Mouse (Mus musculus) MEL (cell line): ENCODE data around the gene Gm20721.

Source experiments
- CTCF ChIP-seq, 3 experiments: IDR thresholded peaks in 2 of 3; conservative IDR thresholded peaks in 1 of 3; 2 replicates each; pipeline ENCODE4 v1.5.1; 2011 to 2012; ENCODE audit warnings: low read length in 3 of 3, low read depth in 2 of 3, mild to moderate bottlenecking in 2 of 3, improper control_type of control experiment in 1 of 3, inconsistent platforms in 1 of 3, mixed read lengths in 1 of 3, moderate library complexity in 1 of 3; ENCODE audit not compliant: control insufficient read depth in 1 of 3, insufficient read depth in 1 of 3, poor library complexity in 1 of 3, severe bottlenecking in 1 of 3
- EP300 ChIP-seq, 2 experiments: IDR thresholded peaks; 2 replicates each; pipeline ENCODE4 v1.6.1; 2011; ENCODE audit warnings: improper control_type of control experiment in 2 of 2, low read length in 2 of 2, low read depth in 1 of 2, mild to moderate bottlenecking in 1 of 2
- ETS1 ChIP-seq: IDR thresholded peaks from 2 replicates; pipeline ENCODE4 v1.6.1; 2012; ENCODE audit warnings: low read depth, mild to moderate bottlenecking, inconsistent platforms, low read length, improper control_type of control experiment, moderate library complexity
- KAT2A ChIP-seq: conservative IDR thresholded peaks from 2 replicates; pipeline ENCODE4 v1.6.1; 2012; ENCODE audit warnings: low read depth, low read length, improper control_type of control experiment, inconsistent platforms
- MXI1 ChIP-seq: IDR thresholded peaks from 2 replicates; pipeline ENCODE4 v1.6.1; 2011; ENCODE audit warnings: mild to moderate bottlenecking, low read depth, low read length, improper control_type of control experiment
- MYC ChIP-seq: IDR thresholded peaks from 2 replicates; pipeline ENCODE4 v1.6.1; 2011; ENCODE audit warnings: low read depth, mild to moderate bottlenecking, low read length, improper control_type of control experiment, moderate library complexity
- POLR2A ChIP-seq, 2 experiments: IDR thresholded peaks; 2 replicates each; pipeline ENCODE4 v1.6.1; 2011 to 2012; ENCODE audit warnings: low read length in 2 of 2, mild to moderate bottlenecking in 2 of 2, control low read depth in 1 of 2, improper control_type of control experiment in 1 of 2, low read depth in 1 of 2, moderate library complexity in 1 of 2; ENCODE audit not compliant: control insufficient read depth in 1 of 2, insufficient read depth in 1 of 2, poor library complexity in 1 of 2
- POLR2AphosphoS2 ChIP-seq: IDR thresholded peaks from 2 replicates; pipeline ENCODE4 v1.6.1; 2011; ENCODE audit warnings: low read length, improper control_type of control experiment
- POLR2AphosphoS5 ChIP-seq: IDR thresholded peaks from 2 replicates; pipeline ENCODE4 v1.6.1; 2012; ENCODE audit warnings: low read depth, borderline replicate concordance, mild to moderate bottlenecking, inconsistent platforms, low read length, moderate library complexity, mixed read lengths
- RAD21 ChIP-seq: IDR thresholded peaks from 2 replicates; pipeline ENCODE4 v1.6.1; 2011; ENCODE audit warnings: mild to moderate bottlenecking, low read depth, low read length, improper control_type of control experiment
- SMC3 ChIP-seq: IDR thresholded peaks from 2 replicates; pipeline ENCODE4 v1.6.1; 2011; ENCODE audit warnings: low read depth, low read length, improper control_type of control experiment
- TAL1 ChIP-seq: IDR thresholded peaks from 2 replicates; pipeline ENCODE4 v1.6.1; 2012; ENCODE audit warnings: mild to moderate bottlenecking, inconsistent platforms, low read length, moderate library complexity, mixed read lengths
- USF1 ChIP-seq: IDR thresholded peaks from 2 replicates; pipeline ENCODE4 v1.6.1; 2014; ENCODE audit warnings: low read depth, mild to moderate bottlenecking, inconsistent platforms, low read length, improper control_type of control experiment, moderate library complexity
- ZMIZ1 ChIP-seq: IDR thresholded peaks from 2 replicates; pipeline ENCODE4 v1.6.1; 2012; ENCODE audit warnings: low read depth, mild to moderate bottlenecking, inconsistent platforms, low read length, improper control_type of control experiment, moderate library complexity

DNA sequence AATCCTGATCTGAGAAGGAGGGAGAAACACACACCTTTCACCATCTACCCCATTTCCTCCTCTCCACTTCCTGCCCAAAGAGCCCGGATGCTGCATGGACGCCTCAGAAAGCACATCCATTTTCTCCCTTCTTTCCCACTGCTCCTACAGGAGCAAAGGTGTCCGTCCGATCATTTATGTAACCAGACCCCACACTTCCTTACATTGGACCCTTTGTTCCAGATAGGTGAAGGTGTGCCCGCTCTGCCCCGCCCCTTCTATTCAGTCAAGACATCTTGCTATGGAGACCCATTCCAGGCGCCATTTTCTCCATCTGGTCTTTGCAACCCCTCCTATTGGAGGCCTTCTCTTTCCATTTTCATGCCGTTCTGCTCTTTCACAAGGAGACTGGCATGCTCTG is 52.1 kb downstream of the Gm20721 start:
- no peak for TF ChIP-seq POLR2A (IDR thresholded peaks at IDR 0.05; ENCODE audit: control insufficient read depth in 1 of 2, insufficient read depth in 1 of 2, low read depth in 1 of 2, low read length in 2 of 2, poor library complexity in 1 of 2)
- no peak for TF ChIP-seq USF1
- TF ChIP-seq ETS1, result no peak
- TF ChIP-seq ZMIZ1, result no peak
- no peak for TF ChIP-seq CTCF (IDR thresholded peaks at IDR 0.05 in 2 of 3, conservative IDR thresholded peaks at IDR 0.05 in 1 of 3; ENCODE audit: control insufficient read depth in 1 of 3, insufficient read depth in 1 of 3, low read depth in 2 of 3, low read length in 3 of 3, poor library complexity in 1 of 3, severe bottlenecking in 1 of 3)
- no peak for TF ChIP-seq MYC
- TF ChIP-seq TAL1, result no peak
- TF ChIP-seq SMC3, result no peak
- TF ChIP-seq RAD21, result no peak
- TF ChIP-seq POLR2AphosphoS5, result no peak
- no peak for TF ChIP-seq EP300 (IDR thresholded peaks at IDR 0.05; ENCODE audit: low read depth in 1 of 2, low read length in 2 of 2)
- TF ChIP-seq KAT2A, result no peak
- no peak for TF ChIP-seq MXI1
- no peak for TF ChIP-seq POLR2AphosphoS2
